Mouse (Mus musculus) limb, embryonic 12.5 days (tissue): ENCODE data around the gene Dpf2. TPM values are rescaled to one million over a fixed set of nuclear protein-coding genes. Genes with fewer than 3 reads are reported as not detected.

Source experiments
- ATAC-seq: fragments of 200-750 bp; cut with Nextera tagmentation; 2 replicates; pipeline ENCODE4 v1.8.0; 2017; ENCODE audit warnings: low read depth, moderate TSS enrichment; ENCODE audit not compliant: insufficient number of reproducible peaks, insufficient read depth, low FRiP score, low TSS enrichment
- H3K27ac ChIP-seq: fragments of 300-500 bp; sonication (generic); 2 replicates; pipeline ENCODE4 v1.5.1; 2016; ENCODE audit warnings: mild to moderate bottlenecking, moderate library complexity
- H3K27me3 ChIP-seq: fragments of 300-500 bp; sonication (generic); 2 replicates; pipeline ENCODE4 v1.6.1; 2016; ENCODE audit warnings: mild to moderate bottlenecking, moderate library complexity
- H3K36me3 ChIP-seq: fragments of 300-500 bp; sonication (generic); 2 replicates; pipeline ENCODE4 v1.6.1; 2016; ENCODE audit warnings: mild to moderate bottlenecking, moderate library complexity
- H3K4me1 ChIP-seq: fragments of 300-500 bp; sonication (generic); replicated peaks from 2 replicates; pipeline ENCODE4 v1.6.1; 2016
- H3K4me2 ChIP-seq: fragments of 300-500 bp; sonication (generic); 2 replicates; pipeline ENCODE4 v1.6.1; 2016; ENCODE audit warnings: mild to moderate bottlenecking, moderate library complexity
- H3K4me3 ChIP-seq: fragments of 300-500 bp; sonication (generic); replicated peaks from 2 replicates; pipeline ENCODE4 v1.5.1; 2016; ENCODE audit warnings: mild to moderate bottlenecking
- H3K9ac ChIP-seq: fragments of 300-500 bp; sonication (generic); replicated peaks from 2 replicates; pipeline ENCODE4 v1.6.1; 2016; ENCODE audit warnings: mild to moderate bottlenecking, moderate library complexity
- H3K9me3 ChIP-seq: fragments of 300-500 bp; sonication (generic); 2 replicates; pipeline ENCODE4 v1.6.1; 2016; ENCODE audit warnings: mild to moderate bottlenecking, moderate library complexity
- WGBS: fragments of 180-500 bp; shearing (Covaris S2); methylation state at CpG from one replicate; pipeline ENCODE4 v1.1.7; 2016; 5-methylcytosine and 5-hydroxymethylcytosine counted together
- polyA plus RNA-seq: library from polyadenylated mRNA; unstranded; fragments of >200 nt; fragmentation: Nextera tagmentation; extraction: Ambion mirVana; gene quantifications from 2 replicates; pipeline ENCODE4 v1.2.1, GENCODE M21; 2016

Dpf2 gene
- polyA plus RNA-seq, 1 experiment from 2014 or later: 192 TPM

DNA sequence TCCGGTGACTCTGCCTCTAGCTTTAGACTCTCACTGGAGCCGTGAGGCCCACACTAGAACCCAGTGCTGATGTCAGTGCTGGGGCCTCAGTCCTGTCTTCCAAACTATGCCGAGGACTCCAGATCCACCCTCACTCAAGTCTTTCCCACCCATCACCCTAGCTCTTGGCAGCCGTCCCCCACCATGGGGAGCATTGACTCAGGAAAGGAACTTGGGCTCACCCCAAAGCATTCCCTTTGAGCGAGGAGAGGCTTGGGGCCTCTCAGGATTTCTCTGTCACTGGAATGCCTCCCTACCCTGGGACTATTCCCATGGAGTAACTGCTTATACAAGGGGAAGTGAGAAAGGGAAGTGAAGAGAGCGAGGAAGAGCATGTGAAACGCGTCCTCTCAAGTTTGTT, 33.1 kb upstream of the Dpf2 start:
- H3K27ac ChIP-seq: no peak overlapping the region
- ATAC-seq: no peak
- no peaks in the 10 kb centered on the region for H3K27me3 ChIP-seq
- H3K36me3 ChIP-seq: peaks cover 95% of the 10 kb centered on the region
- no peaks in the 10 kb centered on the region for H3K9me3 ChIP-seq
- no peaks in the 10 kb centered on the region for H3K4me1 ChIP-seq
- H3K4me2 ChIP-seq: no peak overlapping the region
- WGBS: 88% methylated on average over 8 of the region's 8 CpGs
- 0 out of 2 replicates have a peak overlapping the region, but pooled peaks have one; percentile 23 for H3K9ac ChIP-seq
- no peak overlapping the region for H3K4me3 ChIP-seq

DNA sequence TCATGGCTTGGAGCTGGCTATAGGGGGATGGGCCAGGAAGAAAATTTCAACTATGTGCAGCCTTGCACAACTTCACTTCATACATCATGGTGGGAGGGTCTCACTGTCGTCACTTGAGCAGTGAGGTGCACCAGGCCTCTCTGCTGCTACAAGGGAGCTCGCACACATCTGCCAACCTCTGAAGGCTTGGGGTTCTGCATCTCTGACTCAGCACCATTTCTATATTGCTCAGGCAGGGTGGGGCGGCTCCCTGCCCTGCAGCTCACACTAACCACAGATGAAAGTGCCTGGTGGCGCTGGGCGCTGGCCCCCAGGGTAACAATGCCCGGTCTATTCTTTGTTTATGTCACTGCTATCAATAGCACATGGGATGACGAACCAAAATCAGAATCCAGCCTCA, 32.2 kb upstream of the Dpf2 start:
- 73% methylated on average over 7 of the region's 7 CpGs for WGBS
- Histone ChIP-seq H3K4me3 (no peak overlapping the region), H3K9me3 (no peaks in the 10 kb centered on the region), H3K27me3 (no peaks in the 10 kb centered on the region), H3K27ac (no peak overlapping the region), H3K4me1 (no peaks in the 10 kb centered on the region), H3K4me2 (no peak overlapping the region), H3K9ac (no peak overlapping the region), H3K36me3 (peaks cover 94% of the 10 kb centered on the region)
- no peak for ATAC-seq

- H3K36me3 ChIP-seq: peaks cover 95% of the 10 kb centered on the region
- H3K4me1 ChIP-seq: no peaks in the 10 kb centered on the region
- 74% methylated on average over 8 of the region's 8 CpGs for WGBS
- H3K4me2 ChIP-seq: no peak overlapping the region
- H3K4me3 ChIP-seq: no peak overlapping the region
- no peak overlapping the region for H3K9ac ChIP-seq
- H3K27me3 ChIP-seq: no peaks in the 10 kb centered on the region
- H3K9me3 ChIP-seq: no peaks in the 10 kb centered on the region
- no peak overlapping the region for H3K27ac ChIP-seq
- no peak for ATAC-seq
Observed at GRCm38 (mm10) chr19:5944145-5944544, 31.3 kb upstream of the Dpf2 start.

GRCm38 (mm10) chr19:5943404-5943803, 30.6 kb upstream of the Dpf2 start:
- Histone ChIP-seq H3K4me1 (no peaks in the 10 kb centered on the region), H3K9ac (no peak overlapping the region), H3K27me3 (no peaks in the 10 kb centered on the region), H3K4me3 (no peak overlapping the region), H3K27ac (no peak overlapping the region), H3K9me3 (no peaks in the 10 kb centered on the region), H3K4me2 (no peak overlapping the region), H3K36me3 (peaks cover 89% of the 10 kb centered on the region)
- WGBS: 90% methylated on average over 15 of the region's 15 CpGs
- no peak for ATAC-seq

DNA sequence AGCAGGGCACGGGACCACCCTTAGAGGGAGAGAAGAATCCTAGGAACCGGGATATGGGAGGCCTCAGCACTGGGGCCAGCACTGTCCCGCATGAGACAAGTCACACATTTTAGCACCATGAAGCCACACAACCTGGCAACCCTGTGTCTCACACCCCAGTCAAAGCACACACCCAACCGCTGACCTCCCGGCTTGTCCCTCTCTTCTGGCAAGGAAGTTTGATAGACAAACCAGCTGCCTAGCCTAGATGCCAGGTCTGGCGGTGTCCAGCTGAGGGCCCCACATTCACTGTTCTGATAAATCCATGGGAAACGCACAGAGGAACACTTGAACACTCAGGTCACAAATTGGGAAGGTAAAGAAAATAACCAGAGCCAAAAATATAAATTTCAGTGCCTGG, 29.8 kb upstream of the Dpf2 start:
- H3K4me1 ChIP-seq: no peaks in the 10 kb centered on the region
- no peak for ATAC-seq
- no peak overlapping the region for H3K4me2 ChIP-seq
- no peaks in the 10 kb centered on the region for H3K27me3 ChIP-seq
- no peaks in the 10 kb centered on the region for H3K9me3 ChIP-seq
- no peak overlapping the region for H3K4me3 ChIP-seq
- H3K27ac ChIP-seq: no peak overlapping the region
- 93% methylated on average over 7 of the region's 7 CpGs for WGBS
- H3K9ac ChIP-seq: no peak overlapping the region
- peaks cover 81% of the 10 kb centered on the region for H3K36me3 ChIP-seq

DNA sequence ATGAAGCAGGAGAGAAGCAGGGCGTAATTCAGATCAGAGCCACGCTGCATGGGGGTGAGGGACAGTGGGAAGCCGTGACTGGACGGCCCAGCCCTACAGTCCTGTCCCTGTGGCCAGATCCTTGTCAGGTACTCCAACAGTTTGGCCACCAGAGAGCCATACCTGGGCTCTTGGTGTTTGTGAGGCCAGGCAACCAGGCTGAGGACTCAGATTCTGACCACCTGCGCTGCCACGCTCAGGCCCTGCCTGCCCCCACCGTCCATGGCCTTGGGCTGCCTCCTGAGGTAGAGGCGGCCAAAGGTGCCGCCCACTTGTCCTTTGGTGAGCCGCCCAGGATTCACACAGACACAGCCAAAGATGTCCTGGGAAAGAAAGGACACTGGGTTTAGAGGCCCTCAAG, 27.8 kb upstream of the Dpf2 start:
- Histone ChIP-seq H3K9me3 (no peaks in the 10 kb centered on the region), H3K4me1 (0 out of 2 replicates have a peak, but pooled peaks cover 1% of the 10 kb centered on the region), H3K9ac (no peak overlapping the region), H3K4me3 (no peak overlapping the region), H3K4me2 (no peak overlapping the region), H3K36me3 (peaks cover 61% of the 10 kb centered on the region), H3K27me3 (no peaks in the 10 kb centered on the region), H3K27ac (no peak overlapping the region)
- no peak for ATAC-seq
- WGBS: 90% methylated on average over 10 of the region's 10 CpGs

DNA sequence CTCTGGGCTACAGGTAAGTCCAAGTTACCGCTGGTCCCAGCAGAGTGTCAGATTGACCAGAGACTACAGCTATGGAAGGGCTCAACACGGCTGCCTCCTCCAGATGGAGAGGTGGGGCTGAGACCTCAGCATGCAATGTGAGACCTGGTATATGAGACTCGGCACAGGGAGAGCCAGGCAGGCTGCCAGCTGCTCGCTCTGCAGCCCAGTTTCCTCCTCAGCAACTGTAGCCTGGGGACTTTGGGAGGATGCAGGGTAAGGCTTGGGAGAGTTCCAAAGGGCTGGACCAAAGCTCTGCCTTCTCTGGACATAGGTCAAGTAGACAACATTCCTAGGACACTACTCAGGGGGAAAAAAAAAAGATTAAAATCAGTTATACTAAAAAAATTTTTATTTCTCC, 27.4 kb upstream of the Dpf2 start:
- ATAC-seq: no peak
- H3K9ac ChIP-seq: no peak overlapping the region
- no peak overlapping the region for H3K4me3 ChIP-seq
- peaks cover 6% of the 10 kb centered on the region for H3K4me1 ChIP-seq
- H3K27ac ChIP-seq: no peak overlapping the region
- no peak overlapping the region for H3K4me2 ChIP-seq
- 73% methylated on average over 4 of the region's 4 CpGs for WGBS
- H3K36me3 ChIP-seq: peaks cover 57% of the 10 kb centered on the region
- H3K9me3 ChIP-seq: no peaks in the 10 kb centered on the region
- peaks cover under 1% of the 10 kb centered on the region; the same call in 1 of the 2 replicates for H3K27me3 ChIP-seq

- H3K4me3 ChIP-seq: no peak overlapping the region
- no peaks in the 10 kb centered on the region for H3K9me3 ChIP-seq
- H3K36me3 ChIP-seq: peaks cover 52% of the 10 kb centered on the region
- no peak overlapping the region for H3K9ac ChIP-seq
- ATAC-seq: no peak
- H3K4me2 ChIP-seq: no peak overlapping the region
- WGBS: 88% methylated on average over 5 of the region's 5 CpGs
- peaks cover 3% of the 10 kb centered on the region; the same call in 1 of the 2 replicates for H3K27me3 ChIP-seq
- H3K4me1 ChIP-seq: peaks cover 11% of the 10 kb centered on the region
- no peak overlapping the region for H3K27ac ChIP-seq
Observed at GRCm38 (mm10) chr19:5939715-5940114, 26.9 kb upstream of the Dpf2 start.

DNA sequence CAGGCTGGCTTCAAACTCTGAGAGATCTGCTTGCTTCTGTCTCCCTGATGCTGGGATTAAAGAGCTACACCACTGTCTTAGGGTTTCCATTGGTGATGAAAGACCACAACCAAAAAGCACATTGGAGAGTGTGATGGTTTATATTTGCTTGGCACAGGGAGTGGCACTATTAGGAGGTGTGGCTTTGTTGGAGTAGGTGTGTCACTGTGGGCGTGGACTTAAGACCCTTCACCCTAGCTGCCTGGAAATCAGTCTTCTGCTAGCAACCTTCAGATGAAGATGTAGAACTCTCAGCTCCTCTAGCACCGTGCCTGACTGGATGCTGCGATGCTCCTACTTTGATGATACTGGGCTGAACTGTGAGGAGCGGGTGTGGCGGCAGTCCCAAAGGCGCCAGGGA, 25.7 kb upstream of the Dpf2 start:
- no peak for ATAC-seq
- Histone ChIP-seq H3K4me3 (no peak overlapping the region), H3K27me3 (peaks cover 3% of the 10 kb centered on the region; the same call in 1 of the 2 replicates), H3K36me3 (peaks cover 41% of the 10 kb centered on the region), H3K4me2 (no peak overlapping the region), H3K9ac (no peak overlapping the region), H3K9me3 (no peaks in the 10 kb centered on the region), H3K27ac (no peak overlapping the region), H3K4me1 (peaks cover 11% of the 10 kb centered on the region)
- 83% methylated on average over 6 of the region's 6 CpGs for WGBS

- H3K27me3 ChIP-seq: peaks cover 3% of the 10 kb centered on the region; the same call in 1 of the 2 replicates
- peaks cover 35% of the 10 kb centered on the region for H3K36me3 ChIP-seq
- H3K27ac ChIP-seq: no peak overlapping the region
- no peak overlapping the region for H3K4me3 ChIP-seq
- no peak overlapping the region for H3K4me2 ChIP-seq
- no peak for ATAC-seq
- peaks cover 11% of the 10 kb centered on the region for H3K4me1 ChIP-seq
- 40% methylated on average over 14 of the region's 14 CpGs for WGBS
- H3K9ac ChIP-seq: no peak overlapping the region
- H3K9me3 ChIP-seq: no peaks in the 10 kb centered on the region
Observed at GRCm38 (mm10) chr19:5937836-5938406, 25.1 kb upstream of the Dpf2 start.

DNA sequence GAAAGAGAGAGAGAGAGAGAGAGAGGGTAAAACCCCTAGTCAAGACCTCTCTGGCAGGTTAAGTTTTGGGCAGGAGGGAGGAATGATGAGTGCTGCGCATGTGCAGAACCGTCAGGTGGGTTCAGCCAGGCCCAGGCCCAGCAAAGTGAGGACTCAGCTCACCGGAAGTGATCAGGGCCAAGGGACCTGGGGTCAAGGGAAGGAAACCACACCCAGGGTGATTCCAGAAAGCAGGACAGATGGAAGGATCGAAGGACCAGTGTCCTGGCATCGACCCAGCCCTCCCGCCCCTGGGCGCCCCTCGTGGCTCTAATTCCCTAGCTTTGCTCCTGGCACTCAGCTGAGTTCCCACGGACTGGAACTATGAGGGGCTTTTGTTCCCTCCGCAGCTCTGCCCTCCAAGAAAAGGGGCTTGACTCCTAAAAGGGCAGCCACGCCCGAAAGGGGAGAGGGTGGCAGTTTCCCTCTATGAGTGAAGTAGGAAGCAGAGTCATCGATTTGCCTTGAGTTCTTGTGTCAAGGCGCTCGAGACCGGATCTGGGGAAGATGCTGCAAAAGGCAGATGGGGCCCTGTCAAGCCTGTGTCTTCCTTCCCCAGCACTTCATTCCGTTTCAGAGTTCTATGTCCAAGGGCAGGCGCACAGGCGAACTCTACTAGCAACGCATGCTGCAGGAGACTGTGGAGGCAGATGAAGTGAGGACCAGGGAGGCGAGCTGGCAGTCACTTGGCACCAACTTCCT, 24.5 kb upstream of the Dpf2 start:
- ATAC-seq: no peak
- Histone ChIP-seq H3K4me1 (peaks cover 11% of the 10 kb centered on the region), H3K27me3 (peaks cover 3% of the 10 kb centered on the region; the same call in 1 of the 2 replicates), H3K9ac (no peak overlapping the region), H3K4me2 (no peak overlapping the region), H3K9me3 (no peaks in the 10 kb centered on the region), H3K4me3 (no peak overlapping the region), H3K27ac (no peak overlapping the region), H3K36me3 (peaks cover 30% of the 10 kb centered on the region)
- 81% methylated on average over 21 of the region's 21 CpGs for WGBS
